Mouse (Mus musculus): ENCODE measurements at regions not wholly inside any gene's neighbourhood (a gene's known extent, or its start where the extent isn't known, plus 50 kb on each side); places are given as distances from the start of the nearest gene placed in this dataset.

GRCm38 (mm10) chr16:29876196-29876595, 188.0 kb upstream of the Hes1 start:
- TF ChIP-seq CTCF (IDR thresholded peaks at IDR 0.05; ENCODE audit: control insufficient read depth, insufficient read depth, low read length) (no peak), POLR2A (IDR thresholded peaks at IDR 0.05; ENCODE audit: borderline replicate concordance, control insufficient read depth, low read depth, low read length) (no peak)
- H3K4me3 ChIP-seq (replicated peaks; ENCODE audit: control insufficient read depth, low read depth, low read length), result no peak overlapping the region
- 59% methylated on average over 8 of the region's 8 CpGs for WGBS
- H3K27ac ChIP-seq (ENCODE audit: control insufficient read depth, insufficient read depth, low read depth, low read length, poor library complexity), result no peak overlapping the region
- H3K4me1 ChIP-seq (ENCODE audit: control insufficient read depth, insufficient read depth, low read length), result no peaks in the 10 kb centered on the region

DNA sequence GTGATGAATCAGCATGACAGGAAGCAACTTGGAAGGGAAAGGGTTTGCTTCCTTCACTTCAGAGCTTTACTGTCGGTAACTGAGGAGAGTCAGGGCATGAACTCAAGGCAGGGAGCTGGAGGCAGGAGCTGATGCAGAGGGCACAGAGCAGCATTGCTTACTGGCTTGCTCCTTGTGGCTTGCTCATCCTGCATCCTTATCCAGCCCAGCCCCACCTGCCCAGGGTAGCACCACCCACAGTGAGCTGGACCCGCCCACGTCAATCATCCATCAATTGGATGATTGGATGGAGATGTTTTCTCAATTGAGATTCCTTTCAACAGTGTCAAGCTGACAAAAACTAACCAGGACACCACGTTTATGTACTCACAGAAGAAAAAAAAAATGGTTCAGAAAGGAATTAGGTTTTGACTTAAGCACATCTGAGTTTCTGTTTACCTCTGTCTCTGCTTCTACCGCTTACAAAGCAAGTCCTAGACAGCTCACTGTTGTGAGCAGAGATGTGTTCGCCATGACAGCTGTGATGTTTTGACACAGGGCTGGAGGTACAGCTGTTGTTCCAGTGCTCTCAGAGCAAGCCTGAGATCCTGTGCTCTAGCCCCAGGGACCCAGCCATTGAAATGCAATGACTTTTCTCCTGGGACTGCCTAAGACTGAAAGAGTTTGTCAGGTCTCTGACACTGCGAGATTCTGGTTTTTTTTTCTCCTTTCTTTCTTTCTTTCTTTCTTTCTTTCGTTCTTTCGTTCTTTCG, 186.6 kb upstream of the Hes1 start:
- 61% methylated on average over 10 of the region's 10 CpGs for WGBS
- TF ChIP-seq CTCF (IDR thresholded peaks at IDR 0.05; ENCODE audit: control insufficient read depth, insufficient read depth, low read length), result no peak
- no peak for TF ChIP-seq POLR2A (IDR thresholded peaks at IDR 0.05; ENCODE audit: borderline replicate concordance, control insufficient read depth, low read depth, low read length)
- H3K4me1 ChIP-seq (ENCODE audit: control insufficient read depth, insufficient read depth, low read length), result no peaks in the 10 kb centered on the region
- H3K4me3 ChIP-seq (replicated peaks; ENCODE audit: control insufficient read depth, low read depth, low read length), result no peak overlapping the region
- no peak overlapping the region for H3K27ac ChIP-seq (ENCODE audit: control insufficient read depth, insufficient read depth, low read depth, low read length, poor library complexity)

- TF ChIP-seq CTCF (IDR thresholded peaks at IDR 0.05; ENCODE audit: control insufficient read depth, insufficient read depth, low read length) (no peak), POLR2A (IDR thresholded peaks at IDR 0.05; ENCODE audit: borderline replicate concordance, control insufficient read depth, low read depth, low read length) (no peak)
- WGBS, result 81% methylated on average over 6 of the region's 6 CpGs
- H3K27ac ChIP-seq (ENCODE audit: control insufficient read depth, insufficient read depth, low read depth, low read length, poor library complexity), result no peak overlapping the region
- no peak overlapping the region for H3K4me3 ChIP-seq (replicated peaks; ENCODE audit: control insufficient read depth, low read depth, low read length)
- H3K4me1 ChIP-seq (ENCODE audit: control insufficient read depth, insufficient read depth, low read length), result no peaks in the 10 kb centered on the region
Observed at GRCm38 (mm10) chr16:29879665-29880064, 184.5 kb upstream of the Hes1 start.

DNA sequence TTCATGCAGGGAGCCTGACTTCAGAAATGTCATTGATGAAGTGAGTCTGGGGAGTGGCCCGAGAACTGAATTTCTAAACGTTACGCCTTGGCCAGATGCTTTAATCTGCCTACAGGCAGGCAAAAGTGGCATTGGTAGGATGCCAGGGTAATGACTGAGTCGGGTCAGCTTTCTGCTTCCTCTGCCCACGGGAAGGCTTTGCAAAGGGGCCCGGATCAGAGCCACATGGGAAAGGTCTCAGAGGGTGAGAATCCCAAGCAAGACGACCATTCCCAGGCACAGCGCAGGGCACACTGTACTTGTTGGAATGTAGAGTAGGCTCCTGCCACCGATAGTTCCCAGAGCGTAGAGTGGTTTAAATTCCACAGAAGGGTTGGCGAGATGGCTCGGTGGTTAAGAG, 182.7 kb upstream of the Hes1 start:
- no peaks in the 10 kb centered on the region for H3K4me1 ChIP-seq (ENCODE audit: control insufficient read depth, insufficient read depth, low read length)
- no peak overlapping the region for H3K27ac ChIP-seq (ENCODE audit: control insufficient read depth, insufficient read depth, low read depth, low read length, poor library complexity)
- WGBS, result 69% methylated on average over 12 of the region's 12 CpGs
- TF ChIP-seq CTCF (IDR thresholded peaks at IDR 0.05; ENCODE audit: control insufficient read depth, insufficient read depth, low read length), result no peak
- no peak for TF ChIP-seq POLR2A (IDR thresholded peaks at IDR 0.05; ENCODE audit: borderline replicate concordance, control insufficient read depth, low read depth, low read length)
- no peak overlapping the region for H3K4me3 ChIP-seq (replicated peaks; ENCODE audit: control insufficient read depth, low read depth, low read length)

- whole genome bisulfite sequencing, result 36% methylated on average over 10 of the region's 10 CpGs
- TF ChIP-seq POLR2A (IDR thresholded peaks at IDR 0.05; ENCODE audit: borderline replicate concordance, control insufficient read depth, low read depth, low read length), result no peak
- TF ChIP-seq CTCF (IDR thresholded peaks at IDR 0.05; ENCODE audit: control insufficient read depth, insufficient read depth, low read length), result no peak
- Histone ChIP-seq H3K27ac (ENCODE audit: control insufficient read depth, insufficient read depth, low read depth, low read length, poor library complexity) (no peak overlapping the region), H3K4me1 (ENCODE audit: control insufficient read depth, insufficient read depth, low read length) (no peaks in the 10 kb centered on the region), H3K4me3 (replicated peaks; ENCODE audit: control insufficient read depth, low read depth, low read length) (no peak overlapping the region)
Observed at GRCm38 (mm10) chr16:29882226-29882972, 181.8 kb upstream of the Hes1 start.

GRCm38 (mm10) chr16:29883252-29883992, 180.8 kb upstream of the Hes1 start:
- TF ChIP-seq POLR2A (IDR thresholded peaks at IDR 0.05; ENCODE audit: borderline replicate concordance, control insufficient read depth, low read depth, low read length) (no peak), CTCF (IDR thresholded peaks at IDR 0.05; ENCODE audit: control insufficient read depth, insufficient read depth, low read length) (no peak)
- 81% methylated on average over 10 of the region's 10 CpGs for WGBS
- no peak overlapping the region for H3K4me3 ChIP-seq (replicated peaks; ENCODE audit: control insufficient read depth, low read depth, low read length)
- no peak overlapping the region for H3K27ac ChIP-seq (ENCODE audit: control insufficient read depth, insufficient read depth, low read depth, low read length, poor library complexity)
- no peaks in the 10 kb centered on the region for H3K4me1 ChIP-seq (ENCODE audit: control insufficient read depth, insufficient read depth, low read length)

GRCm38 (mm10) chr16:29884899-29885298, 179.3 kb upstream of the Hes1 start:
- H3K4me1 ChIP-seq (ENCODE audit: control insufficient read depth, insufficient read depth, low read length), result no peaks in the 10 kb centered on the region
- no peak overlapping the region for H3K4me3 ChIP-seq (replicated peaks; ENCODE audit: control insufficient read depth, low read depth, low read length)
- no peak overlapping the region for H3K27ac ChIP-seq (ENCODE audit: control insufficient read depth, insufficient read depth, low read depth, low read length, poor library complexity)
- TF ChIP-seq CTCF (IDR thresholded peaks at IDR 0.05; ENCODE audit: control insufficient read depth, insufficient read depth, low read length) (no peak), POLR2A (IDR thresholded peaks at IDR 0.05; ENCODE audit: borderline replicate concordance, control insufficient read depth, low read depth, low read length) (no peak)
- WGBS, result 61% methylated on average over 4 of the region's 4 CpGs

GRCm38 (mm10) chr16:29886755-29887154, 177.4 kb upstream of the Hes1 start:
- no peak overlapping the region for H3K4me3 ChIP-seq (replicated peaks; ENCODE audit: control insufficient read depth, low read depth, low read length)
- 76% methylated on average over 4 of the region's 4 CpGs for WGBS
- no peaks in the 10 kb centered on the region for H3K4me1 ChIP-seq (ENCODE audit: control insufficient read depth, insufficient read depth, low read length)
- no peak overlapping the region for H3K27ac ChIP-seq (ENCODE audit: control insufficient read depth, insufficient read depth, low read depth, low read length, poor library complexity)
- no peak for TF ChIP-seq POLR2A (IDR thresholded peaks at IDR 0.05; ENCODE audit: borderline replicate concordance, control insufficient read depth, low read depth, low read length)
- TF ChIP-seq CTCF (IDR thresholded peaks at IDR 0.05; ENCODE audit: control insufficient read depth, insufficient read depth, low read length), result no peak
